Mouse (Mus musculus): ENCODE results near the gene H2afx. TPM values are rescaled to one million over a fixed set of nuclear protein-coding genes. Genes with fewer than 3 reads are reported as not detected.

The H2afx gene
- polyA plus RNA-seq, 1 experiment from 2014 or later = 395 TPM

GRCm38 (mm10) chr9:44343290-44343689 is 8.8 kb downstream of the H2afx start:
- H3K4me1 ChIP-seq (replicated peaks; ENCODE audit: control insufficient read depth, insufficient read depth, low read length) = peaks cover 16% of the 10 kb centered on the region
- peak overlapping the region; percentile 94 for H3K4me3 ChIP-seq (ENCODE audit: low read length)
- no peaks in the 10 kb centered on the region for H3K9me3 ChIP-seq (ENCODE audit: control insufficient read depth, low read length)
- H3K27ac ChIP-seq (ENCODE audit: low read length) = peak overlapping the region; percentile 99
- WGBS = 3% methylated on average over 6 of the region's 6 CpGs
- ATAC-seq (ENCODE audit: low read depth) = peak; percentile 18; the same call in 1 of the 2 replicates
- H3K36me3 ChIP-seq (ENCODE audit: control insufficient read depth, insufficient read depth, low read length) = peaks cover 24% of the 10 kb centered on the region
- peak overlapping the region; percentile 74 for H3K4me2 ChIP-seq (ENCODE audit: low read depth, low read length)
- H3K27me3 ChIP-seq (ENCODE audit: control insufficient read depth, insufficient read depth, low read depth, low read length) = no peaks in the 10 kb centered on the region
- H3K9ac ChIP-seq (ENCODE audit: low read length) = peak overlapping the region; percentile 93

- peak within 1 kb of the TSS; percentile 94 for H3K4me3 ChIP-seq (ENCODE audit: low read length)
- peaks cover 25% of the 10 kb centered on the region for H3K36me3 ChIP-seq (ENCODE audit: control insufficient read depth, insufficient read depth, low read length)
- H3K9me3 ChIP-seq (ENCODE audit: control insufficient read depth, low read length) = no peaks in the 10 kb centered on the region
- H3K4me2 ChIP-seq (ENCODE audit: low read depth, low read length) = peak within 1 kb of the TSS; percentile 74
- H3K9ac ChIP-seq (ENCODE audit: low read length) = peak within 1 kb of the TSS; percentile 93
- ATAC-seq (ENCODE audit: low read depth) = peak; percentile 97
- peaks cover 16% of the 10 kb centered on the region for H3K4me1 ChIP-seq (replicated peaks; ENCODE audit: control insufficient read depth, insufficient read depth, low read length)
- peak within 1 kb of the TSS; percentile 99 for H3K27ac ChIP-seq (ENCODE audit: low read length)
- under 1% methylated on average over 39 of the region's 39 CpGs for WGBS
- no peaks in the 10 kb centered on the region for H3K27me3 ChIP-seq (ENCODE audit: control insufficient read depth, insufficient read depth, low read depth, low read length)
Measured at GRCm38 (mm10) chr9:44343781-44344421, 9.4 kb downstream of the H2afx start, which contains the start of gene Hmbs. Gene Hmbs (minus strand): TSS chr9:44344228.

- Histone ChIP-seq H3K4me3 (ENCODE audit: low read length) (no peak overlapping the region), H3K36me3 (ENCODE audit: control insufficient read depth, insufficient read depth, low read length) (peaks cover 32% of the 10 kb centered on the region), H3K9me3 (ENCODE audit: control insufficient read depth, low read length) (no peaks in the 10 kb centered on the region), H3K27me3 (ENCODE audit: control insufficient read depth, insufficient read depth, low read depth, low read length) (no peaks in the 10 kb centered on the region), H3K9ac (ENCODE audit: low read length) (no peak overlapping the region), H3K4me1 (replicated peaks; ENCODE audit: control insufficient read depth, insufficient read depth, low read length) (peaks cover 16% of the 10 kb centered on the region), H3K4me2 (ENCODE audit: low read depth, low read length) (no peak overlapping the region), H3K27ac (ENCODE audit: low read length) (no peak overlapping the region)
- WGBS = 76% methylated on average over 6 of the region's 6 CpGs
- no peak for ATAC-seq (ENCODE audit: low read depth)
Measured at GRCm38 (mm10) chr9:44345570-44346433, 11.3 kb downstream of the H2afx start.

GRCm38 (mm10) chr9:44347166-44347565 is 12.7 kb downstream of the H2afx start:
- H3K27me3 ChIP-seq (ENCODE audit: control insufficient read depth, insufficient read depth, low read depth, low read length) = no peaks in the 10 kb centered on the region
- no peak overlapping the region for H3K4me3 ChIP-seq (ENCODE audit: low read length)
- no peak overlapping the region for H3K9ac ChIP-seq (ENCODE audit: low read length)
- H3K36me3 ChIP-seq (ENCODE audit: control insufficient read depth, insufficient read depth, low read length) = peaks cover 40% of the 10 kb centered on the region
- no peaks in the 10 kb centered on the region for H3K9me3 ChIP-seq (ENCODE audit: control insufficient read depth, low read length)
- H3K27ac ChIP-seq (ENCODE audit: low read length) = no peak overlapping the region
- 96% methylated on average over 9 of the region's 9 CpGs for WGBS
- no peak overlapping the region for H3K4me2 ChIP-seq (ENCODE audit: low read depth, low read length)
- ATAC-seq (ENCODE audit: low read depth) = no peak
- H3K4me1 ChIP-seq (replicated peaks; ENCODE audit: control insufficient read depth, insufficient read depth, low read length) = peaks cover 16% of the 10 kb centered on the region

- no peak overlapping the region for H3K4me3 ChIP-seq (ENCODE audit: low read length)
- 77% methylated on average over 4 of the region's 4 CpGs for WGBS
- no peak overlapping the region for H3K27ac ChIP-seq (ENCODE audit: low read length)
- no peaks in the 10 kb centered on the region for H3K27me3 ChIP-seq (ENCODE audit: control insufficient read depth, insufficient read depth, low read depth, low read length)
- H3K9ac ChIP-seq (ENCODE audit: low read length) = no peak overlapping the region
- peaks cover 44% of the 10 kb centered on the region for H3K36me3 ChIP-seq (ENCODE audit: control insufficient read depth, insufficient read depth, low read length)
- no peak for ATAC-seq (ENCODE audit: low read depth)
- no peak overlapping the region for H3K4me2 ChIP-seq (ENCODE audit: low read depth, low read length)
- no peaks in the 10 kb centered on the region for H3K9me3 ChIP-seq (ENCODE audit: control insufficient read depth, low read length)
- peaks cover 11% of the 10 kb centered on the region for H3K4me1 ChIP-seq (replicated peaks; ENCODE audit: control insufficient read depth, insufficient read depth, low read length)
Measured at GRCm38 (mm10) chr9:44347621-44348020, 13.1 kb downstream of the H2afx start.

- peaks cover 52% of the 10 kb centered on the region for H3K36me3 ChIP-seq (ENCODE audit: control insufficient read depth, insufficient read depth, low read length)
- H3K27ac ChIP-seq (ENCODE audit: low read length) = no peak overlapping the region
- no peak overlapping the region for H3K4me3 ChIP-seq (ENCODE audit: low read length)
- 98% methylated on average over 4 of the region's 4 CpGs for WGBS
- no peaks in the 10 kb centered on the region for H3K27me3 ChIP-seq (ENCODE audit: control insufficient read depth, insufficient read depth, low read depth, low read length)
- no peak overlapping the region for H3K4me2 ChIP-seq (ENCODE audit: low read depth, low read length)
- no peak for ATAC-seq (ENCODE audit: low read depth)
- no peak overlapping the region for H3K9ac ChIP-seq (ENCODE audit: low read length)
- H3K9me3 ChIP-seq (ENCODE audit: control insufficient read depth, low read length) = no peaks in the 10 kb centered on the region
- H3K4me1 ChIP-seq (replicated peaks; ENCODE audit: control insufficient read depth, insufficient read depth, low read length) = peaks cover 4% of the 10 kb centered on the region; the same call in 1 of the 2 replicates
Measured at GRCm38 (mm10) chr9:44348546-44348945, 14.1 kb downstream of the H2afx start.

GRCm38 (mm10) chr9:44351396-44351795 is 16.9 kb downstream of the H2afx start:
- Histone ChIP-seq H3K9me3 (ENCODE audit: control insufficient read depth, low read length) (no peaks in the 10 kb centered on the region), H3K4me3 (ENCODE audit: low read length) (no peak overlapping the region), H3K27ac (ENCODE audit: low read length) (no peak overlapping the region), H3K36me3 (ENCODE audit: control insufficient read depth, insufficient read depth, low read length) (peaks cover 78% of the 10 kb centered on the region), H3K4me2 (ENCODE audit: low read depth, low read length) (no peak overlapping the region), H3K4me1 (replicated peaks; ENCODE audit: control insufficient read depth, insufficient read depth, low read length) (no peaks in the 10 kb centered on the region), H3K27me3 (ENCODE audit: control insufficient read depth, insufficient read depth, low read depth, low read length) (no peaks in the 10 kb centered on the region), H3K9ac (ENCODE audit: low read length) (no peak overlapping the region)
- ATAC-seq (ENCODE audit: low read depth) = no peak
- 92% methylated on average over 4 of the region's 4 CpGs for WGBS

- Histone ChIP-seq H3K4me1 (replicated peaks; ENCODE audit: control insufficient read depth, insufficient read depth, low read length) (no peaks in the 10 kb centered on the region), H3K4me3 (ENCODE audit: low read length) (no peak overlapping the region), H3K4me2 (ENCODE audit: low read depth, low read length) (no peak overlapping the region), H3K27ac (ENCODE audit: low read length) (no peak overlapping the region), H3K9ac (ENCODE audit: low read length) (no peak overlapping the region), H3K27me3 (ENCODE audit: control insufficient read depth, insufficient read depth, low read depth, low read length) (no peaks in the 10 kb centered on the region), H3K9me3 (ENCODE audit: control insufficient read depth, low read length) (no peaks in the 10 kb centered on the region), H3K36me3 (ENCODE audit: control insufficient read depth, insufficient read depth, low read length) (peaks cover 81% of the 10 kb centered on the region)
- no peak for ATAC-seq (ENCODE audit: low read depth)
- WGBS = 88% methylated on average over 10 of the region's 10 CpGs
Measured at GRCm38 (mm10) chr9:44352337-44352736, 17.8 kb downstream of the H2afx start.

- no peak overlapping the region for H3K4me2 ChIP-seq (ENCODE audit: low read depth, low read length)
- H3K4me1 ChIP-seq (replicated peaks; ENCODE audit: control insufficient read depth, insufficient read depth, low read length) = no peaks in the 10 kb centered on the region
- no peak overlapping the region for H3K27ac ChIP-seq (ENCODE audit: low read length)
- H3K9ac ChIP-seq (ENCODE audit: low read length) = no peak overlapping the region
- no peak for ATAC-seq (ENCODE audit: low read depth)
- H3K4me3 ChIP-seq (ENCODE audit: low read length) = no peak overlapping the region
- no peaks in the 10 kb centered on the region for H3K27me3 ChIP-seq (ENCODE audit: control insufficient read depth, insufficient read depth, low read depth, low read length)
- no peaks in the 10 kb centered on the region for H3K9me3 ChIP-seq (ENCODE audit: control insufficient read depth, low read length)
- WGBS = 87% methylated on average over 6 of the region's 6 CpGs
- H3K36me3 ChIP-seq (ENCODE audit: control insufficient read depth, insufficient read depth, low read length) = peaks cover 73% of the 10 kb centered on the region
Measured at GRCm38 (mm10) chr9:44353142-44353541, 18.6 kb downstream of the H2afx start.

All from lung, embryonic 16.5 days (tissue).